Mouse (Mus musculus) thymus, adult 2 months (tissue): ENCODE data around the gene Gkap1.

ENCODE experiments used
- CTCF ChIP-seq: fragments of 200-500 bp; IDR thresholded peaks from 2 replicates; pipeline ENCODE4 v1.5.1; 2012; ENCODE audit warnings: mild to moderate bottlenecking, control low read depth, low read length, moderate library complexity, borderline replicate concordance; ENCODE audit not compliant: control insufficient read depth, poor library complexity, insufficient read depth; ENCODE audit errors: extremely low read depth
- POLR2A ChIP-seq: fragments of 200-500 bp; IDR thresholded peaks from 2 replicates; pipeline ENCODE4 v1.6.1; 2012; ENCODE audit warnings: mild to moderate bottlenecking, low read length, control low read depth, moderate library complexity; ENCODE audit not compliant: control insufficient read depth, poor library complexity, insufficient read depth; ENCODE audit errors: extremely low read depth

- TF ChIP-seq POLR2A = no peak
- TF ChIP-seq CTCF = no peak
Measured at GRCm38 (mm10) chr13:58204986-58205385, 70.5 kb downstream of the Gkap1 start.
